Mouse (Mus musculus) intestine, embryonic 16.5 days (tissue): ENCODE results near the gene Sh3bgrl. TPM values are rescaled to one million over a fixed set of nuclear protein-coding genes. Genes with fewer than 3 reads are reported as not detected.

Source experiments
- ATAC-seq: fragments of 200-750 bp; cut with Nextera tagmentation; 2 replicates; pipeline ENCODE4 v1.8.0; 2017; ENCODE audit warnings: moderate TSS enrichment, moderate library complexity
- H3K27ac ChIP-seq: fragments of 300-500 bp; sonication (generic); 2 replicates; pipeline ENCODE4 v1.5.1; 2014; ENCODE audit warnings: mild to moderate bottlenecking, low read length
- H3K27me3 ChIP-seq: fragments of 300-500 bp; sonication (generic); replicated peaks from 2 replicates; pipeline ENCODE4 v1.6.1; 2014; ENCODE audit warnings: low read length, control low read depth, mixed read lengths; ENCODE audit not compliant: control insufficient read depth, insufficient read depth
- H3K36me3 ChIP-seq: fragments of 300-500 bp; sonication (generic); 2 replicates; pipeline ENCODE4 v1.6.1; 2014; ENCODE audit warnings: low read length, control low read depth; ENCODE audit not compliant: control insufficient read depth, insufficient read depth
- H3K4me1 ChIP-seq: fragments of 300-500 bp; sonication (generic); 2 replicates; pipeline ENCODE4 v1.6.1; 2014; ENCODE audit warnings: low read length, control low read depth, mixed read lengths; ENCODE audit not compliant: control insufficient read depth, insufficient read depth
- H3K4me2 ChIP-seq: fragments of 300-500 bp; sonication (generic); 2 replicates; pipeline ENCODE4 v1.6.1; 2014; ENCODE audit warnings: low read depth, low read length, control low read depth
- H3K4me3 ChIP-seq: fragments of 300-500 bp; sonication (generic); 2 replicates; pipeline ENCODE4 v1.5.1; 2014; ENCODE audit warnings: mild to moderate bottlenecking, low read length
- H3K9ac ChIP-seq: fragments of 300-500 bp; sonication (generic); 2 replicates; pipeline ENCODE4 v1.6.1; 2014; ENCODE audit warnings: low read depth, low read length
- H3K9me3 ChIP-seq: fragments of 300-500 bp; sonication (generic); 2 replicates; pipeline ENCODE4 v1.6.1; 2016; ENCODE audit warnings: low read length, control low read depth; ENCODE audit not compliant: control insufficient read depth
- WGBS: fragments of 180-500 bp; shearing (Covaris S2); extraction: QIAGEN DNeasy Blood & Tissue Kit; methylation state at CpG from one replicate; pipeline ENCODE4 v1.1.7; 2014; 5-methylcytosine and 5-hydroxymethylcytosine counted together
- polyA plus RNA-seq: library from polyadenylated mRNA; unstranded; fragments of >200 nt; fragmentation: Nextera tagmentation; extraction: Ambion mirVana; gene quantifications from 2 replicates; pipeline ENCODE4 v1.2.1, GENCODE M21; 2015

The Sh3bgrl gene
- polyA plus RNA-seq, 1 experiment from 2014 or later: 99.0 TPM

DNA sequence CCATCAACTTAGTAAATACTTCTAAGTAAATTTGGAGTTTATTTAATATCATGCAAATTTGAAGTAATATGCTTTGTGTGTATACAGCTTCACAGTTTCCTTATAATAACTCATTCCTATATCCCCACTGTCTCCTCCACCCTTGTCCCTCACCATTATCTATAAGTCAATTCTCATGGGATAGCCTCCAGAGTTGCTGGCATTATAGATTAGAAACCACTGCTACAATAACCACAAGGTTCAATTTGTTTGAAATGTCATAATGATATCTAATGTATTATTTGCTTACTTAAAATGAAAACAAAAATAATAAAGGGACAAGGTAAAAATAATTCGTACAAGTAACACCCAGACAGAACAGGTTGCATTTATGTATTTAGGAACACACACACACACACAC lies 31.7 kb downstream of the Sh3bgrl start:
- H3K9me3 ChIP-seq: no peaks in the 10 kb centered on the region
- WGBS: 67% methylated on average over 1 of the region's 1 CpGs
- no peak overlapping the region for H3K4me2 ChIP-seq
- no peak overlapping the region for H3K27ac ChIP-seq
- peaks cover 6% of the 10 kb centered on the region; the same call in 1 of the 2 replicates for H3K4me1 ChIP-seq
- no peak overlapping the region for H3K4me3 ChIP-seq
- no peak overlapping the region for H3K9ac ChIP-seq
- ATAC-seq: no peak
- no peaks in the 10 kb centered on the region for H3K27me3 ChIP-seq
- no peaks in the 10 kb centered on the region for H3K36me3 ChIP-seq

DNA sequence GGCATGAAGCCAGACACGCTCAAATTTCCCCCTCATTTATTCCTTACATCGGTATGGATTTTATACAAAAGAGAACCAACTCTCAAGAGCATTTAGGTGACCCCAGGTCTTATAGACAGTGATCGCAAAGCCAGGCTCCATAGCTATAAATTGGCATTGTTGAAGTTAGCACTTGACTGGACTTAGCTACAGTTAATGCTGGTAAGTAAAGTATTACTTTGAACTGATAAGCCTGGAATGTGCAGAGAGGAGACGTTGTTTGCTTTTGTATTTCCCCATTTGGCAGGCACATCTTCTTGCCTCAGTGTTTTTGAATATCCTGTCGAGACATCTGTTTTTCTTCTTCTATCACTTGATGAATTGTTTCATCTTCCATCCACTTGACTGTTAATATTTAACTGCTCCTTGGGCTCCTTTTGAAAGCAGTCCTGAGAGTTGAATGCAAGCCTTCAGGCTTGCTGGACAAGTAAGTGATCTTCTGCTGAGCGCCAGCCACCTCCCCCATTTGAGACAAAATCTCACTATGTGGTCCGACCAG lies 32.5 kb downstream of the Sh3bgrl start:
- H3K36me3 ChIP-seq: no peaks in the 10 kb centered on the region
- peak; percentile 66 for ATAC-seq
- H3K9ac ChIP-seq: no peak overlapping the region
- H3K4me2 ChIP-seq: no peak overlapping the region
- H3K27me3 ChIP-seq: no peaks in the 10 kb centered on the region
- peaks cover 3% of the 10 kb centered on the region; the same call in 1 of the 2 replicates for H3K4me1 ChIP-seq
- H3K9me3 ChIP-seq: no peaks in the 10 kb centered on the region
- WGBS: 31% methylated on average over 7 of the region's 7 CpGs
- no peak overlapping the region; the same call in 1 of the 2 replicates for H3K27ac ChIP-seq
- no peak overlapping the region for H3K4me3 ChIP-seq

DNA sequence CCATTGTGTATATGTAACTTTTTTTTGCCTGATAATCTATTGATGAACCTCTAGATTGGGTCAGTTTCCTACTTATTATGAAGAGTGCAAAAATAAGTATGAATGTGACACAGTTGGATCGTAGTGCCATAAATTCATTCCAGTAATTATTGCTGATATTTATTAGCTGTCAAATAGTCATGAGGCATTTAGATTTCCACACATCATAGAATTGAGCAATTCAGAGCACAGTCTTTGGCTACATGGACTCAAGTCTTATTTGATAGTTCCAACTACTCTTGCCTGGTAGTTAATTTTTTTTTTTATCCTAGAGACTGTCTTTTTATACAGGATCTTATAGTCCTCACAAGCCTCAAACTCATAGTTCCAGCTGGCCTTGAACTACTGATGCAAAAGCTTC lies 34.9 kb downstream of the Sh3bgrl start:
- peaks cover 3% of the 10 kb centered on the region; the same call in 1 of the 2 replicates for H3K4me1 ChIP-seq
- WGBS: 89% methylated on average over 1 of the region's 1 CpGs
- no peaks in the 10 kb centered on the region for H3K27me3 ChIP-seq
- no peak overlapping the region for H3K27ac ChIP-seq
- H3K9me3 ChIP-seq: no peaks in the 10 kb centered on the region
- H3K36me3 ChIP-seq: no peaks in the 10 kb centered on the region
- H3K4me2 ChIP-seq: no peak overlapping the region
- no peak overlapping the region for H3K4me3 ChIP-seq
- H3K9ac ChIP-seq: no peak overlapping the region
- ATAC-seq: no peak

DNA sequence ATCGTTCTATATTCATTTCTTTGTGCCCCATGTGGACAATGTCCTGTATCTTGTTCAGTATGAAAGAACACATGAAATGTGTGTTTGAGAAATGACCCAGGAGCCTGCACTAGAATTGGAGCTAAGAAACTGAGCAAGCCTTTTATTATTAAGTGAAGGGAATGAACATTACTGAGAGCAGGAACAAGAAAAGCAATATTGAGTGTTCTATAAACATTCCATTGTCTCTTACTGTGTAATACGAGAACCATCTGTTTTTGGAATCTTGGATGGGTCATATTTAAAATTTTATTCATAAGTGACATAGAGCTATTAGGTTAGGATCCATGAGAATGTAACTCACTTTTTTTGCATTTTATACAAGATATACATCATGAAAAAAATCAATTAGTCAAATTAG lies 36.7 kb downstream of the Sh3bgrl start:
- Histone ChIP-seq H3K4me2 (no peak overlapping the region), H3K4me1 (peaks cover 3% of the 10 kb centered on the region; the same call in 1 of the 2 replicates), H3K27me3 (no peaks in the 10 kb centered on the region), H3K9me3 (no peaks in the 10 kb centered on the region), H3K4me3 (no peak overlapping the region), H3K27ac (no peak overlapping the region), H3K9ac (no peak overlapping the region), H3K36me3 (no peaks in the 10 kb centered on the region)
- no peak for ATAC-seq
- WGBS: 58% methylated on average over 2 of the region's 2 CpGs

DNA sequence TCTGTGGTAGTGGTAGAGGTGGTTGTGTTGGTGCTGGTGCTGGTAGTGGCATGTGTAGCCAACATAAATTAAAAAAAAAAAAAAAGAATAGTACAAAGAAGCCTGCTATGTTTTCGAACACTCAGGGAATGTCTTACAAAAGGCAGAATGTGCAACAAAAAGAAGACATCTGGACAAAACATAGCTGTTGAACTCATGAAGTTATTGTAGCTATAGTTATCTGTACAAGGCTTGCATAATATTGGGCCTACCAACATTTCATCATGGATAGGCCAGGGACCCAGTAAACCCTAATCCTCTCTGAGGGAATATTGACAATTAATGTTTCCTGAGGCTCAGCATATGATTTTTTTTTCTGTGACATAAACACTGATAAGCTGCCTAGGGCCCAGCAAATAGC lies 37.3 kb downstream of the Sh3bgrl start:
- no peak overlapping the region for H3K4me3 ChIP-seq
- no peak overlapping the region for H3K4me2 ChIP-seq
- no peaks in the 10 kb centered on the region for H3K9me3 ChIP-seq
- no peak overlapping the region for H3K27ac ChIP-seq
- WGBS: 53% methylated on average over 1 of the region's 1 CpGs
- no peak overlapping the region for H3K9ac ChIP-seq
- no peaks in the 10 kb centered on the region for H3K27me3 ChIP-seq
- no peaks in the 10 kb centered on the region for H3K36me3 ChIP-seq
- ATAC-seq: no peak
- H3K4me1 ChIP-seq: peaks cover 3% of the 10 kb centered on the region; the same call in 1 of the 2 replicates

DNA sequence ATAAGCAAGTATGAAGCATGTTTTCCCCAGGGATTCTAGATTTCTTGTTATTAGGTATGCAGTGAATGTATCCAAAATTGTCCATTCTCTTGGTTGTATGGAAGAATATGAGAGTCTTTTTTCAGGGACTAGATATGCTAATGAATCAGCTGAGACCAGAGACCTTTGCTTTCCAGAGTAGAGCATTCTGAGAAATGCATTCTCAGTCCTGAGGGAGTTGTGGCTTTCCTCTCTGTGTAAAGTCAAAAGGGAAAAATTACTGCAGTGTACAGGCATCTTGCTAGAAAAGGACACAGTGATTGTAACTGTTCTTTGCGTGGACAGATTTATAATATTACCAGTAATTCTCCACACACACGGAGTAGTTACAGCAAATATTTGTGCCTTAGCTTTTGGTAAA lies 38.3 kb downstream of the Sh3bgrl start:
- ATAC-seq: no peak
- WGBS: 54% methylated on average over 2 of the region's 2 CpGs
- Histone ChIP-seq H3K27me3 (no peaks in the 10 kb centered on the region), H3K4me1 (no peaks in the 10 kb centered on the region), H3K36me3 (no peaks in the 10 kb centered on the region), H3K4me2 (no peak overlapping the region), H3K4me3 (no peak overlapping the region), H3K9ac (no peak overlapping the region), H3K9me3 (no peaks in the 10 kb centered on the region), H3K27ac (no peak overlapping the region)

DNA sequence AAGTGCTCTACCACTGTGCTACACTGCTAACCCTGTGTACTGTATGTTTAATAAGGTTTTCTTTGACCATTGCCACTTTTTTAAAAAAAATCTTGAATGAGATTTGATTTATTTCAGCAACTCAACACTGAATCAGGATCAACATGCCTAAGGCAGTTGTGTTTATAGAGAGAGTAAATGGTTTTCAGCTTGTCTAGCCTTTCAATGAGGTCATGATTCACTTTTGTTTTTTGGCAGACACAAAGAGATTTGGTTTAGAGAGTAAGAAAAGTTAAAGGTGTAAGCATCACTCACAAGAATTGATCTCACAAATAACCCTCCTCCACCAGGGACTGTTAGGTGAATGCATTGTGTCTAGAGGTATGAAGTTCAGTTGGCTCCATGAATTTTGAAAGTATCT lies 41.1 kb downstream of the Sh3bgrl start:
- ATAC-seq: no peak; the same call in 1 of the 2 replicates
- no peaks in the 10 kb centered on the region for H3K27me3 ChIP-seq
- no peak overlapping the region for H3K27ac ChIP-seq
- no peak overlapping the region for H3K4me3 ChIP-seq
- H3K4me1 ChIP-seq: no peaks in the 10 kb centered on the region
- no peaks in the 10 kb centered on the region for H3K36me3 ChIP-seq
- no peak overlapping the region for H3K9ac ChIP-seq
- H3K4me2 ChIP-seq: no peak overlapping the region
- H3K9me3 ChIP-seq: no peaks in the 10 kb centered on the region

DNA sequence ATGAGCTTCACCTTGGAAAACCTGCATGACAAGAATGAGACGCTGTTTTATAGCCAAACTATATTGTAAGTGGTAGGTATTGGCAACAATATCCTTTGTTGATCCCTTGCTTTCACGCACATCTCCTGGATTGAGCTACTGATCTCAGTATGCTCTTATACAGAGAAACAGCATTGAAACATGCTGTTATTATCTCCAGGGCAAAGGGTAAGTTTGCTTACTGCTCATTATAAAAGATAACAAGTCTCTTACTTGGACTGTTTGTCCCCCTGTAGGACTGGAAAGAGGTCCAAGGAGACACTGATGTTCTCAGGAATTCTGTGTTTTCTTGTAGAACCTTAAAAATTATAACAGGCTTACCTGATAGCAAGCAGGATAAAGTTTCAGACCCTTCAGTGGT lies 41.7 kb downstream of the Sh3bgrl start:
- no peak overlapping the region for H3K9ac ChIP-seq
- no peak overlapping the region for H3K4me3 ChIP-seq
- ATAC-seq: peak; percentile 93
- no peak overlapping the region for H3K4me2 ChIP-seq
- no peak overlapping the region for H3K27ac ChIP-seq
- 51% methylated on average over 2 of the region's 2 CpGs for WGBS
- no peaks in the 10 kb centered on the region for H3K9me3 ChIP-seq
- H3K27me3 ChIP-seq: no peaks in the 10 kb centered on the region
- no peaks in the 10 kb centered on the region for H3K4me1 ChIP-seq
- H3K36me3 ChIP-seq: no peaks in the 10 kb centered on the region

DNA sequence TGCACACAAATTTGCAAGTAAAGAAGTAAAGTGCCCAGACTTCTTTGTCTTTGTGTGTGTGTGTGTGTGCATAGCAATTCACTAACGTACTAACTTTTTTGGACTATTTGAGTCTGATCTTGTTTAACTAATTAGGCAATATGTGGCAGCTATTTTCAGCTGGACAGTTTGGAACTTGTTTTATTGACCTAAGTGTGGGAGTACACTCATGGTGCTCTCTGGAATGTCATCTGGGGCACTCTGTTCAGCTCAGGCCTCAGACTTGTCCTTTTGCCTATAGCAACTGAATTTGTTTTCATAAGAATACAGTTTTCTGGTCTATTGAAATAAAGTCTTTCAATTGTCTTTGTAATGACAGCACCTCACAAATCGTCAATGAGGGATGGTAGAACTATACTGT lies 42.1 kb downstream of the Sh3bgrl start:
- Histone ChIP-seq H3K4me2 (no peak overlapping the region), H3K4me3 (no peak overlapping the region), H3K4me1 (no peaks in the 10 kb centered on the region), H3K27me3 (no peaks in the 10 kb centered on the region), H3K9me3 (no peaks in the 10 kb centered on the region), H3K9ac (no peak overlapping the region), H3K36me3 (no peaks in the 10 kb centered on the region), H3K27ac (no peak overlapping the region)
- ATAC-seq: peak; percentile 75
- 53% methylated on average over 2 of the region's 2 CpGs for WGBS

DNA sequence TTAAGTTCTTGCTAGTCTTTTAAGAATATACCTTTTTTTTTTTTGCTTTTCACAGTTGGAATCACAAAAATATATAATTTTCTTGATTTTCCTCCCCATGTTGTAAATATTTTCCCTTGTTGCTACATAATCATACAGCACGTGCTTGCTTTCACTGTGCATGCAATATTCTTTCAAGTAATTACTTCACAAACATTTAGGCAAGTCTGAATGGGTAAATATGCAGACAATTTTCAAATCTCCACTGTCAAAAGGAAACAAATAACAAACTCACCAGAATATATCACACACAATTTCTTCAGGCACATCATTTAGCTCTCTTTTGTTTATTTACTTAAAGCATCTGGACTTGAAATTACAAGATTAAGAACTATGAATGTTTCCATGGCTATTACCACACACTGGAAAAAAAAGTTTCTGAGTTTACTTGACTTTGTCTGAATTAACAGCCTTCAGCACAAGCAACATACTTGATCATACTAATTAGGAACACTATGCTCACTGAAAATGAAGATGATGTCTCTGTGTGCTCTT lies 46.2 kb downstream of the Sh3bgrl start:
- WGBS: 64% methylated on average over 1 of the region's 1 CpGs
- Histone ChIP-seq H3K9ac (no peak overlapping the region), H3K4me2 (no peak overlapping the region), H3K36me3 (no peaks in the 10 kb centered on the region), H3K9me3 (no peaks in the 10 kb centered on the region), H3K27ac (no peak overlapping the region), H3K4me3 (no peak overlapping the region), H3K27me3 (no peaks in the 10 kb centered on the region), H3K4me1 (no peaks in the 10 kb centered on the region; the same call in 1 of the 2 replicates)
- ATAC-seq: no peak
